Mouse (Mus musculus) MEL (cell line): Measurements from ENCODE around the gene Trip11. TPM values are rescaled to one million over a fixed set of nuclear protein-coding genes. Genes with fewer than 3 reads are reported as not detected.

Source experiments
- DNase-seq: peaks from one replicate; pipeline ENCODE4 v3.0.0; 2011; ENCODE audit warnings: low read depth, low spot score
- H3K27ac ChIP-seq: 2 replicates; pipeline ENCODE4 v1.5.1; 2012; ENCODE audit warnings: low read depth, mild to moderate bottlenecking, control low read depth, low read length, moderate library complexity; ENCODE audit not compliant: control insufficient read depth
- H3K27me3 ChIP-seq, 2 experiments: fragments of 150-350 bp in 1 of 2; sonication (generic) in 1 of 2; 2 replicates each; pipeline ENCODE4 v1.6.1; 2012; ENCODE audit warnings: low read length in 2 of 2, mild to moderate bottlenecking in 2 of 2, improper control_type of control experiment in 1 of 2, moderate library complexity in 1 of 2; ENCODE audit not compliant: insufficient read depth in 2 of 2, control insufficient read depth in 1 of 2
- H3K36me3 ChIP-seq, 2 experiments: 2 replicates each; pipeline ENCODE4 v1.6.1; 2012 to 2014; ENCODE audit warnings: low read length in 2 of 2, improper control_type of control experiment in 1 of 2, inconsistent platforms in 1 of 2, mild to moderate bottlenecking in 1 of 2; ENCODE audit not compliant: insufficient read depth in 2 of 2, control insufficient read depth in 1 of 2
- H3K4me1 ChIP-seq, 2 experiments: fragments of 150-350 bp in 1 of 2; sonication (generic) in 1 of 2; 2 replicates each; pipeline ENCODE4 v1.6.1; 2012; ENCODE audit warnings: low read length in 2 of 2, improper control_type of control experiment in 1 of 2, mild to moderate bottlenecking in 1 of 2; ENCODE audit not compliant: insufficient read depth in 2 of 2, control insufficient read depth in 1 of 2
- H3K4me3 ChIP-seq, 2 experiments: fragments of 150-350 bp in 1 of 2; sonication (generic) in 1 of 2; 2 replicates each; pipeline ENCODE4 v1.5.1; 2012; ENCODE audit warnings: low read depth in 2 of 2, low read length in 2 of 2, mild to moderate bottlenecking in 2 of 2, moderate library complexity in 2 of 2, control low read depth in 1 of 2, improper control_type of control experiment in 1 of 2; ENCODE audit not compliant: control insufficient read depth in 1 of 2, insufficient read depth in 1 of 2
- H3K79me2 ChIP-seq: 2 replicates; pipeline ENCODE4 v1.6.1; 2012; ENCODE audit warnings: mild to moderate bottlenecking, low read length, moderate library complexity; ENCODE audit not compliant: control insufficient read depth, poor library complexity, insufficient read depth
- H3K9ac ChIP-seq: 2 replicates; pipeline ENCODE4 v1.6.1; 2012; ENCODE audit warnings: low read depth, mild to moderate bottlenecking, control low read depth, low read length, moderate library complexity; ENCODE audit not compliant: control insufficient read depth, poor library complexity, severe bottlenecking
- H3K9me3 ChIP-seq: fragments of 150-350 bp; sonication (generic); replicated peaks from 2 replicates; pipeline ENCODE4 v1.6.1; 2012; ENCODE audit warnings: mild to moderate bottlenecking, low read length, improper control_type of control experiment, moderate library complexity; ENCODE audit not compliant: insufficient read depth
- BHLHE40 ChIP-seq: IDR thresholded peaks from 2 replicates; pipeline ENCODE4 v1.6.1; 2012; ENCODE audit warnings: low read depth, mild to moderate bottlenecking, inconsistent platforms, low read length, improper control_type of control experiment, borderline replicate concordance
- CHD1 ChIP-seq: IDR thresholded peaks from 2 replicates; pipeline ENCODE4 v1.6.1; 2012; ENCODE audit warnings: low read depth, mild to moderate bottlenecking, inconsistent platforms, low read length, improper control_type of control experiment
- CHD2 ChIP-seq: IDR thresholded peaks from 2 replicates; pipeline ENCODE4 v1.6.1; 2011; ENCODE audit warnings: low read length, improper control_type of control experiment
- CTCF ChIP-seq, 3 experiments: IDR thresholded peaks in 2 of 3; conservative IDR thresholded peaks in 1 of 3; 2 replicates each; pipeline ENCODE4 v1.5.1; 2011 to 2012; ENCODE audit warnings: low read length in 3 of 3, low read depth in 2 of 3, mild to moderate bottlenecking in 2 of 3, improper control_type of control experiment in 1 of 3, inconsistent platforms in 1 of 3, mixed read lengths in 1 of 3, moderate library complexity in 1 of 3; ENCODE audit not compliant: control insufficient read depth in 1 of 3, insufficient read depth in 1 of 3, poor library complexity in 1 of 3, severe bottlenecking in 1 of 3
- E2F4 ChIP-seq: IDR thresholded peaks from 2 replicates; pipeline ENCODE4 v1.6.1; 2011; ENCODE audit warnings: low read depth, low read length, improper control_type of control experiment, borderline replicate concordance
- EP300 ChIP-seq, 2 experiments: IDR thresholded peaks; 2 replicates each; pipeline ENCODE4 v1.6.1; 2011; ENCODE audit warnings: improper control_type of control experiment in 2 of 2, low read length in 2 of 2, low read depth in 1 of 2, mild to moderate bottlenecking in 1 of 2
- GABPA ChIP-seq: IDR thresholded peaks from 2 replicates; pipeline ENCODE4 v1.6.1; 2012; ENCODE audit warnings: low read depth, mild to moderate bottlenecking, inconsistent platforms, low read length, improper control_type of control experiment, moderate library complexity
- JUND ChIP-seq: IDR thresholded peaks from 2 replicates; pipeline ENCODE4 v1.6.1; 2011; ENCODE audit warnings: low read depth, mild to moderate bottlenecking, improper control_type of control experiment, low read length
- KAT2A ChIP-seq: conservative IDR thresholded peaks from 2 replicates; pipeline ENCODE4 v1.6.1; 2012; ENCODE audit warnings: low read depth, low read length, improper control_type of control experiment, inconsistent platforms
- MAFK ChIP-seq: IDR thresholded peaks from 2 replicates; pipeline ENCODE4 v1.6.1; 2011; ENCODE audit warnings: low read depth, mild to moderate bottlenecking, low read length, improper control_type of control experiment, borderline replicate concordance
- MAZ ChIP-seq: IDR thresholded peaks from 2 replicates; pipeline ENCODE4 v1.6.1; 2012; ENCODE audit warnings: low read depth, mild to moderate bottlenecking, inconsistent platforms, low read length, improper control_type of control experiment
- MYB ChIP-seq: IDR thresholded peaks from 2 replicates; pipeline ENCODE4 v1.6.1; 2011; ENCODE audit warnings: mild to moderate bottlenecking, low read depth, low read length, improper control_type of control experiment
- MYC ChIP-seq: IDR thresholded peaks from 2 replicates; pipeline ENCODE4 v1.6.1; 2011; ENCODE audit warnings: low read depth, mild to moderate bottlenecking, low read length, improper control_type of control experiment, moderate library complexity
- NRF1 ChIP-seq: IDR thresholded peaks from 2 replicates; pipeline ENCODE4 v1.6.1; 2014; ENCODE audit warnings: low read depth, mild to moderate bottlenecking, inconsistent platforms, low read length, improper control_type of control experiment, moderate library complexity; ENCODE audit not compliant: poor library complexity, insufficient read depth, severe bottlenecking
- POLR2A ChIP-seq, 2 experiments: IDR thresholded peaks; 2 replicates each; pipeline ENCODE4 v1.6.1; 2011 to 2012; ENCODE audit warnings: low read length in 2 of 2, mild to moderate bottlenecking in 2 of 2, control low read depth in 1 of 2, improper control_type of control experiment in 1 of 2, low read depth in 1 of 2, moderate library complexity in 1 of 2; ENCODE audit not compliant: control insufficient read depth in 1 of 2, insufficient read depth in 1 of 2, poor library complexity in 1 of 2
- POLR2AphosphoS2 ChIP-seq: IDR thresholded peaks from 2 replicates; pipeline ENCODE4 v1.6.1; 2011; ENCODE audit warnings: low read length, improper control_type of control experiment
- RAD21 ChIP-seq: IDR thresholded peaks from 2 replicates; pipeline ENCODE4 v1.6.1; 2011; ENCODE audit warnings: mild to moderate bottlenecking, low read depth, low read length, improper control_type of control experiment
- RCOR1 ChIP-seq: IDR thresholded peaks from 2 replicates; pipeline ENCODE4 v1.6.1; 2012; ENCODE audit warnings: low read depth, mild to moderate bottlenecking, inconsistent platforms, low read length, improper control_type of control experiment
- SMC3 ChIP-seq: IDR thresholded peaks from 2 replicates; pipeline ENCODE4 v1.6.1; 2011; ENCODE audit warnings: low read depth, low read length, improper control_type of control experiment
- TAL1 ChIP-seq: IDR thresholded peaks from 2 replicates; pipeline ENCODE4 v1.6.1; 2012; ENCODE audit warnings: mild to moderate bottlenecking, inconsistent platforms, low read length, moderate library complexity, mixed read lengths
- TCF12 ChIP-seq: IDR thresholded peaks from 2 replicates; pipeline ENCODE4 v1.6.1; 2014; ENCODE audit warnings: low read depth, mild to moderate bottlenecking, inconsistent platforms, low read length, improper control_type of control experiment, moderate library complexity
- UBTF ChIP-seq: IDR thresholded peaks from 2 replicates; pipeline ENCODE4 v1.6.1; 2012; ENCODE audit warnings: low read depth, mild to moderate bottlenecking, inconsistent platforms, low read length, improper control_type of control experiment, moderate library complexity, borderline replicate concordance; ENCODE audit not compliant: insufficient read depth
- USF1 ChIP-seq: IDR thresholded peaks from 2 replicates; pipeline ENCODE4 v1.6.1; 2014; ENCODE audit warnings: low read depth, mild to moderate bottlenecking, inconsistent platforms, low read length, improper control_type of control experiment, moderate library complexity
- ZKSCAN1 ChIP-seq: IDR thresholded peaks from 2 replicates; pipeline ENCODE4 v1.6.1; 2012; ENCODE audit warnings: low read depth, mild to moderate bottlenecking, inconsistent platforms, low read length, improper control_type of control experiment, moderate library complexity
- ZNF384 ChIP-seq: IDR thresholded peaks from 2 replicates; pipeline ENCODE4 v1.6.1; 2012; ENCODE audit warnings: low read depth, mild to moderate bottlenecking, inconsistent platforms, low read length, improper control_type of control experiment
- polyA plus RNA-seq, 2 experiments: library from polyadenylated mRNA; stranded (reverse) in 1 of 2; unstranded in 1 of 2; fragments of >175 nt in 1 of 2; fragments of >200 nt in 1 of 2; gene quantifications; 2 replicates each; pipeline versions ENCODE4 v1.2.1 to v1.2.4; 2012; ENCODE audit warnings: low replicate concordance in 2 of 2, low read depth in 1 of 2; ENCODE audit not compliant: insufficient read length in 2 of 2, insufficient read depth in 1 of 2, missing spikeins in 1 of 2
- total RNA-seq: library from RNA; depleted of rRNA; stranded (reverse); fragments of 300-350 nt; gene quantifications from 2 replicates; pipeline ENCODE4 v1.2.3, GENCODE M21; 2012

Gene Trip11
- total and polyA plus RNA-seq, 3 experiments = 7.6 to 10.4 TPM; not detected in 1

DNA sequence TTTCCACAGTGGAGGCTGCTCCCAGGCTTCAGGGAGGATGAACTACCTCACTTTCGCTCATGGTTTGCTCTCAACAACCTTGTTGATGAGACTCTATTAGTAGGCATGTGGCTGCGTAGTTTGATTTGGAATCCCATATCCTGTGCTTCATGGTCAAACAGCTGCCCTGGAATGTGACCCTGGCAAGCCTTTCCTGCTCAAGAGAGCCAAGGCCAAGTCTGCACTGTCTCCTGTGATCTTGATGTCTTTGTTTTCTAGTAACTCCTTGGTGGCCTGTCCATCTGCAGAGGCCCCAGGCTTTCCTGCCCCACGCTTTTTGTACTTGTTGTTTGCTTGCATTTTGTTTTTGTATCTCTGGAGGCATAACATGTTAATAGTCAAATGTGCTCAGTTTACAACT lies 118.6 kb downstream of the Trip11 start:
- DNase-seq = no peak
- Histone ChIP-seq H3K4me3 (no peak overlapping the region), H3K9ac (no peak overlapping the region), H3K79me2 (no peaks in the 10 kb centered on the region), H3K9me3 (no peaks in the 10 kb centered on the region), H3K27ac (no peak overlapping the region), H3K27me3 (peaks cover 0 to 4% of the 10 kb centered on the region in 2 experiments; a peak in 2 of 4 replicates), H3K4me1 (no peaks in the 10 kb centered on the region), H3K36me3 (no peaks in the 10 kb centered on the region)
- no peak for TF ChIP-seq RAD21
- TF ChIP-seq ZNF384 = no peak
- no peak for TF ChIP-seq CHD2
- no peak for TF ChIP-seq RCOR1
- TF ChIP-seq JUND = no peak
- no peak for TF ChIP-seq POLR2AphosphoS2
- TF ChIP-seq KAT2A = no peak
- no peak for TF ChIP-seq MYC
- no peak for TF ChIP-seq SMC3
- TF ChIP-seq ZKSCAN1 = no peak
- no peak for TF ChIP-seq NRF1
- TF ChIP-seq MAFK = no peak
- no peak for TF ChIP-seq UBTF
- TF ChIP-seq EP300 (IDR thresholded peaks at IDR 0.05; ENCODE audit: low read depth in 1 of 2, low read length in 2 of 2) = no peak
- TF ChIP-seq GABPA = no peak
- TF ChIP-seq TAL1 = no peak
- no peak for TF ChIP-seq TCF12
- no peak for TF ChIP-seq POLR2A (IDR thresholded peaks at IDR 0.05; ENCODE audit: control insufficient read depth in 1 of 2, insufficient read depth in 1 of 2, low read depth in 1 of 2, low read length in 2 of 2, poor library complexity in 1 of 2)
- no peak for TF ChIP-seq MAZ

- no peaks in the 10 kb centered on the region for H3K9me3 ChIP-seq
- no peaks in the 10 kb centered on the region for H3K79me2 ChIP-seq
- no peak overlapping the region for H3K9ac ChIP-seq
- H3K27ac ChIP-seq = no peak overlapping the region
- TF ChIP-seq CHD2 = no peak
- TF ChIP-seq MYC = no peak
- no peak for TF ChIP-seq MYB
- no peak for TF ChIP-seq USF1
- TF ChIP-seq BHLHE40 = no peak
- TF ChIP-seq CHD1 = no peak
- no peak for TF ChIP-seq RCOR1
- TF ChIP-seq NRF1 = no peak
- no peak for TF ChIP-seq CTCF (IDR thresholded peaks at IDR 0.05 in 2 of 3, conservative IDR thresholded peaks at IDR 0.05 in 1 of 3; ENCODE audit: control insufficient read depth in 1 of 3, insufficient read depth in 1 of 3, low read depth in 2 of 3, low read length in 3 of 3, poor library complexity in 1 of 3, severe bottlenecking in 1 of 3)
- TF ChIP-seq ZKSCAN1 = no peak
- no peak for TF ChIP-seq E2F4
- TF ChIP-seq KAT2A = no peak
- H3K4me1 ChIP-seq = no peaks in the 10 kb centered on the region
- peaks cover 0 to 4% of the 10 kb centered on the region in 2 experiments; a peak in 2 of 4 replicates for H3K27me3 ChIP-seq
- no peak for DNase-seq
- no peak overlapping the region for H3K4me3 ChIP-seq
- H3K36me3 ChIP-seq = no peaks in the 10 kb centered on the region
Measured at GRCm38 (mm10) chr12:101793221-101793621, 119.8 kb downstream of the Trip11 start.
